In the genomic region with DNA sequence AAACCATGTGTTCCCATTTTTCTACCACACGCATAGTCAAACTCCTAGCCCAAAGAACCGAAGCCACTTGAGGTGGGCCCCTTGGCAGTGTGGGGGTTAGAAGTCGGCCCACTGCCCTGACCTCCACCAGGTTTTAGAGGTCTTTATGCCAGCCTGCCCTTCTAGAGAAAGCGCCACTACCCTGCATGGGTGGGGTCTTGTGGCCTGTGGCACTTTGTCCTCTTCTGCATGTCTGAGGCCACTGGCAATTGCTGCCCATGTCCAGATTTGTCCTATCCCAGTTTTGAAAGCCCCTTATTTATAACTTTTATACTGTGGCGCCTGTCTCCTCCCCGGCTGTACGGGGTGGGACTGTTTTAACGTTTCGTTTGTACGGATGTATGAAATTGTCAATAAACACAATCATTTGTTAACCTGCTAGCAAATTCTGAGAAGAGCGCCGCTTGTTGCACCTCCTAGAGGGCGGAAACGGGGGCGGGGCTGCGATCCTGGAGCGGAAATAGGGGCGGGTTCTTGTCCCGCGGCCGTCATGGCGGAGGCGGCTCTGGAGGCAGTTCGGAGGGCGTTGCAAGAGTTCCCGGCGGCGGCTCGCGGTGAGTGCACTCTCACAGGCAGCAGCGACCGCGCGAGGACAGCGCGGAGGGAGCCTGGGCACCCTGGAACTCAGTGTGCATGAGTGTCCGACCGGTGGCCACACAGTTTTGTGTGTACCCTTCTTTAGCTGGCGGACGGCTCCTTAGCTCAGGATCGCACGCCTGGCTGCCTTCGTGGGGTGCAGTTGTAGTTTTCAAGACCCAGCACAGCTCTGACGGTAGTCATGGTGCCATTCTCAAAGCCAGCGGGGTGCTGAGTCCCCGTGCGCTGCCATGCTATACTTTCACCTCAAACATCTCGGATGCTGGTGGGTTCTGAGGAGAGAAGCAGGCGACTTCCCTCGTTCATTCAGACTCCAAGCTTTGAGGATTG, we compare ENCODE assay signal across 8 mouse cellular contexts. TPM values are rescaled to one million over a fixed set of nuclear protein-coding genes. Genes with fewer than 3 reads are reported as not detected.
A peak's percentile ranks its signal among the peaks of the same experiment; 100 is the strongest.
DNase-seq lines count a peak whose midpoint lies in the region; ATAC-seq and TF ChIP-seq lines count a peak whose summit lies in the region.

A gene (plus strand): TSS at position 500 of the 966 bp plus-strand sequence.
A gene (plus strand): TSS at position 510 of the 966 bp plus-strand sequence.

- H3K4me3 ChIP-seq in G1E (ENCODE audit: low read depth, low read length): peak within 1 kb of the TSS; percentile 80
- H3K4me3 ChIP-seq in forebrain, embryonic 16.5 days (replicated peaks; ENCODE audit: low read length): peak within 1 kb of the TSS; percentile 84
- H3K4me3 ChIP-seq in lung, embryonic 16.5 days (ENCODE audit: low read length): peak within 1 kb of the TSS; percentile 76

- H3K4me1 ChIP-seq in G1E (ENCODE audit: insufficient read depth, low read depth, low read length): peaks cover 33% of the 10 kb centered on the region
- H3K4me1 ChIP-seq in forebrain, embryonic 16.5 days (replicated peaks; ENCODE audit: control insufficient read depth, insufficient read depth, low read length): peaks cover 13% of the 10 kb centered on the region
- H3K4me1 ChIP-seq in lung, embryonic 16.5 days (replicated peaks; ENCODE audit: control insufficient read depth, insufficient read depth, low read length): peaks cover 26% of the 10 kb centered on the region

- H3K36me3 ChIP-seq in G1E (replicated peaks): peaks cover 62% of the 10 kb centered on the region
- peaks cover 6% of the 10 kb centered on the region; the same call in 1 of the 2 replicates for H3K36me3 ChIP-seq in forebrain, embryonic 16.5 days (ENCODE audit: control insufficient read depth, insufficient read depth)
- peaks cover 14% of the 10 kb centered on the region for H3K36me3 ChIP-seq in lung, embryonic 16.5 days (ENCODE audit: control insufficient read depth, insufficient read depth, low read length)

- H3K27me3 ChIP-seq in G1E (ENCODE audit: insufficient read depth, low read length): no peaks in the 10 kb centered on the region
- no peaks in the 10 kb centered on the region for H3K27me3 ChIP-seq in forebrain, embryonic 16.5 days (replicated peaks; ENCODE audit: control insufficient read depth, insufficient read depth, low read length)
- no peaks in the 10 kb centered on the region for H3K27me3 ChIP-seq in lung, embryonic 16.5 days (ENCODE audit: control insufficient read depth, insufficient read depth, low read depth, low read length)

- H3K4me2 ChIP-seq in forebrain, embryonic 16.5 days (ENCODE audit: low read length): peak within 1 kb of the TSS; percentile 84
- H3K4me2 ChIP-seq in lung, embryonic 16.5 days (ENCODE audit: low read depth, low read length): peak within 1 kb of the TSS; percentile 76

- ATAC-seq in G1E (ENCODE audit: extremely low read depth, insufficient number of reproducible peaks, low FRiP score, poor library complexity, severe bottlenecking): peak; percentile 94
- ATAC-seq in forebrain, embryonic 16.5 days: peak; percentile 94
- peak; percentile 92 for ATAC-seq in lung, embryonic 16.5 days (ENCODE audit: low read depth)

- H3K27ac ChIP-seq in forebrain, embryonic 16.5 days (ENCODE audit: low read length): peak within 1 kb of the TSS; percentile 88
- peak within 1 kb of the TSS; percentile 93 for H3K27ac ChIP-seq in lung, embryonic 16.5 days (ENCODE audit: low read length)

- no peak for TF ChIP-seq CTCF in G1E (IDR thresholded peaks at IDR 0.05; ENCODE audit: low read depth, low read length)

- H3K9ac ChIP-seq in forebrain, embryonic 16.5 days (replicated peaks; ENCODE audit: low read depth, low read length): peak within 1 kb of the TSS; percentile 95
- peak within 1 kb of the TSS; percentile 87 for H3K9ac ChIP-seq in lung, embryonic 16.5 days (ENCODE audit: low read length)

- 5% methylated on average over 50 of the region's 50 CpGs for WGBS in forebrain, embryonic 16.5 days
- 4% methylated on average over 50 of the region's 50 CpGs for WGBS in lung, embryonic 16.5 days

- no peaks in the 10 kb centered on the region for H3K9me3 ChIP-seq in G1E (replicated peaks)
- H3K9me3 ChIP-seq in forebrain, embryonic 16.5 days (ENCODE audit: control insufficient read depth, low read length): no peaks in the 10 kb centered on the region
- H3K9me3 ChIP-seq in lung, embryonic 16.5 days (ENCODE audit: control insufficient read depth, low read length): no peaks in the 10 kb centered on the region

- peak; percentile 96 for DNase-seq in G1E (ENCODE audit: low spot score)
- peak; percentile 91 to 93 for DNase-seq in cerebellum, adult 18-20 months
- peak; percentile 95 for DNase-seq in heart, postnatal 4 days
- peak; percentile 72 for DNase-seq in layer of hippocampus, adult 9-10 months (ENCODE audit: low spot score)
- DNase-seq in ovary, postnatal 10 days (ENCODE audit: low spot score): peak; percentile 91
- peak; percentile 92 to 96 for DNase-seq in thymus, postnatal 10 days (ENCODE audit: low spot score in 2 of 2)

RNA-seq across cellular contexts. Expression of the first gene that starts in this region (rescaled TPM):
- total RNA-seq in G1E (2014; fragmentation: Nextera tagmentation): 2.8 and 3.7 TPM in 2 replicates
- total RNA-seq in G1E (2017): 0.66 and 0.70 TPM in 2 replicates
- 3.2 TPM in 2 replicates for polyA plus RNA-seq in G1E (2012)
- 16.2 and 17.4 TPM in 2 replicates for polyA plus RNA-seq in forebrain, embryonic 16.5 days (2015; fragmentation: Nextera tagmentation; extraction: Ambion mirVana)
- total RNA-seq in heart, postnatal 4 days (2021): 10 to 100 TPM; 12.2 to 13.6 TPM
- 21.2 and 22.9 TPM in 2 replicates for polyA plus RNA-seq in lung, embryonic 16.5 days (2015; fragmentation: Nextera tagmentation; extraction: Ambion mirVana)

RNA-seq across cellular contexts. Expression of the second gene that starts in this region (rescaled TPM):
- total RNA-seq in G1E (2014; fragmentation: Nextera tagmentation) (not detected in 2 replicates), G1E (2017) (0.05 and 0.23 TPM in 2 replicates)
- polyA plus RNA-seq in G1E (2012): 0.06 and 0.21 TPM in 2 replicates
- 4.6 and 7.2 TPM in 2 replicates for polyA plus RNA-seq in forebrain, embryonic 16.5 days (2015; fragmentation: Nextera tagmentation; extraction: Ambion mirVana)
- total RNA-seq in heart, postnatal 4 days (2021): 1 to 10 TPM in 1 of 2 experiments, under 1 TPM in 1; 0.43 to 1.6 TPM
- 2.3 and 4.3 TPM in 2 replicates for polyA plus RNA-seq in lung, embryonic 16.5 days (2015; fragmentation: Nextera tagmentation; extraction: Ambion mirVana)

Comparison
In these comparisons a context has a peak if more than half of its experiments do, and no peak if none do; other contexts are left out.
1. Peak in every context shown above with its lines: DNase-seq, ATAC-seq, H3K4me3 ChIP-seq and H3K27ac ChIP-seq.